Mouse (Mus musculus) embryonic fibroblast, embryonic 13.5 days (primary cell): ENCODE data around the gene Bcl11b.

ENCODE experiments used
- CTCF ChIP-seq: IDR thresholded peaks from 2 replicates; pipeline ENCODE4 v1.5.1; 2011; ENCODE audit warnings: mild to moderate bottlenecking, control low read depth, low read length, moderate library complexity, borderline replicate concordance; ENCODE audit not compliant: insufficient read depth
- POLR2A ChIP-seq: IDR thresholded peaks from 2 replicates; pipeline ENCODE4 v1.6.1; 2011; ENCODE audit warnings: low read depth, mild to moderate bottlenecking, control low read depth, low read length, moderate library complexity

DNA sequence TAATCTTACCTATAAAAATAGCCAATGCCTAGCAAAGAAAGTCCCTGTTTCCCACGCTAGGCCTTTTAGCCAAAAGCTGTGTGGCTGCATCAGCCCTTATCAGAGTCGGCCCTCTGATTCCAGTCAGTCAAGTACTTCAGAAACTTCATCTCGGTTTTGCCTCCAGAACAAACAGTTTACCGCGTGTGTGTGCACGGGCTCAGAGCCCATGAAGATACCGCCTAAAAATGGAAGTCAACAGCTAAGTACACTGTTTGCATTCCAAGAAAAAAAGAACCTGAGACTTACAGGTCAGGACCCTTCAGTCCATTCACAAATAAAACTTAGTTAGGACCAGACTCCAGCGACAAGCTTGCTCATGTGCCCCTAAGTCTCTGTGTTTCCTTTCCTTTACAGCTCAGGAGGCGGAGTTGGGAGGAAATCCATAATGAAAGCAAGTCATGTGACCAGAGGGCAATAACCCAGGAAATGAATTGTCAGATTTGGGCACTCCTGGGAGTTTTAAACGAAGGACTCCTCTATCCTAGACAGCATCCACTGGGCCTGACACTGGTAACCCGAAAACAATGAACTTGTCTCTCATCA, 29.8 kb downstream of the Bcl11b start:
- TF ChIP-seq POLR2A = no peak
- no peak for TF ChIP-seq CTCF
